Mouse (Mus musculus) liver, postnatal 0 days (tissue): ENCODE results near the gene Coa5. TPM values are rescaled to one million over a fixed set of nuclear protein-coding genes. Genes with fewer than 3 reads are reported as not detected.
A peak's percentile ranks its signal among the peaks of the same experiment; 100 is the strongest.

Source experiments
- ATAC-seq: fragments of 200-750 bp; cut with Nextera tagmentation; 2 replicates; pipeline ENCODE4 v1.8.0; 2017; ENCODE audit warnings: mild to moderate bottlenecking, moderate library complexity
- DNase-seq: peaks from one replicate; pipeline ENCODE4 v3.0.0-alpha.2; 2016
- H3K27ac ChIP-seq: fragments of 300-500 bp; sonication (generic); 2 replicates; pipeline ENCODE4 v1.5.1; 2014; ENCODE audit warnings: antibody characterized with exemption, moderate library complexity, mild to moderate bottlenecking, low read depth
- H3K27me3 ChIP-seq: fragments of 300-500 bp; sonication (generic); 2 replicates; pipeline ENCODE4 v1.6.1; 2014; ENCODE audit warnings: low read length, control low read depth, mixed read lengths; ENCODE audit not compliant: insufficient read depth
- H3K36me3 ChIP-seq: fragments of 300-500 bp; sonication (generic); replicated peaks from 2 replicates; pipeline ENCODE4 v1.6.1; 2014; ENCODE audit warnings: mild to moderate bottlenecking, control low read depth, low read length, moderate library complexity, mixed read lengths; ENCODE audit not compliant: insufficient read depth
- H3K4me1 ChIP-seq: fragments of 300-500 bp; sonication (generic); 2 replicates; pipeline ENCODE4 v1.6.1; 2014; ENCODE audit warnings: antibody characterized with exemption, mild to moderate bottlenecking, control low read depth; ENCODE audit not compliant: insufficient read depth
- H3K4me2 ChIP-seq: fragments of 300-500 bp; sonication (generic); 2 replicates; pipeline ENCODE4 v1.6.1; 2014; ENCODE audit warnings: low read depth, mild to moderate bottlenecking, low read length, moderate library complexity, mixed read lengths
- H3K4me3 ChIP-seq: fragments of 300-500 bp; sonication (generic); 2 replicates; pipeline ENCODE4 v1.5.1; 2014; ENCODE audit warnings: low read depth, low read length
- H3K9ac ChIP-seq: fragments of 300-500 bp; sonication (generic); replicated peaks from 2 replicates; pipeline ENCODE4 v1.6.1; 2014; ENCODE audit warnings: mild to moderate bottlenecking, moderate library complexity
- H3K9me3 ChIP-seq: fragments of 300-500 bp; sonication (generic); 2 replicates; pipeline ENCODE4 v1.6.1; 2016; ENCODE audit warnings: mild to moderate bottlenecking, control low read depth, low read length, mixed read lengths
- CTCF ChIP-seq: sonication (generic); IDR thresholded peaks from 2 replicates; pipeline ENCODE4 v1.5.1; 2016; ENCODE audit warnings: antibody characterized with exemption, low read depth
- EP300 ChIP-seq: IDR thresholded peaks from 2 replicates; pipeline ENCODE4 v1.6.1; 2016; ENCODE audit warnings: antibody characterized with exemption, low read depth, mild to moderate bottlenecking
- WGBS: fragments of 180-500 bp; shearing (Covaris S2); extraction: QIAGEN DNeasy Blood & Tissue Kit; methylation state at CpG from one replicate; pipeline ENCODE4 v1.1.7; 2014; ENCODE audit not compliant: insufficient replicate concordance; 5-methylcytosine and 5-hydroxymethylcytosine counted together
- polyA plus RNA-seq: library from polyadenylated mRNA; unstranded; fragments of >200 nt; fragmentation: Nextera tagmentation; extraction: Ambion mirVana; gene quantifications from 2 replicates; pipeline ENCODE4 v1.2.1, GENCODE M21; 2015

Coa5 gene
- polyA plus RNA-seq, 1 experiment from 2014 or later = 23.0 TPM

DNA sequence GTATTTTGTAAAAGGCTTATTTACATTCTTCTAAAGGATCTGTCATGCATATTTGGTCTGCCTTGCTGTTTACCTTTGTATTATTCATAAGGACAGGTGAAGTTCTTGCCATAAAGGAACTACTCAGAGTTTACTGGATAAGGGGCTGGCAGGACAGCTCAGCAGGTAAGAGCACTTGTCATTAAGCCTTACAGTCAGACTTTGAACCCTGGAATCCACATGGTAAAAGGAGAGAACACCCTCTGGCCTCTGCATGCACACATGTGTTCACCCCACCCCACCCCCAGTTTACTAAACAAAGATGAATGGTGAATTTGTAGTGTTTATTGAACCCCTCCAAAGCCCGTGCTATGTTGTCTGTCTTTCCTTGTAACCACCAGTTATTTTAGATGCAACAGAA lies 14.5 kb downstream of the Coa5 start:
- ATAC-seq = no peak
- TF ChIP-seq CTCF (no peak), EP300 (no peak)
- no peak overlapping the region for H3K4me2 ChIP-seq
- no peak overlapping the region for H3K9ac ChIP-seq
- H3K9me3 ChIP-seq = no peaks in the 10 kb centered on the region
- 71% methylated on average over 1 of the region's 1 CpGs for WGBS
- H3K27me3 ChIP-seq = no peaks in the 10 kb centered on the region
- no peak overlapping the region for H3K4me3 ChIP-seq
- H3K4me1 ChIP-seq = no peaks in the 10 kb centered on the region
- DNase-seq = no peak
- no peak overlapping the region for H3K27ac ChIP-seq
- H3K36me3 ChIP-seq = peaks cover 16% of the 10 kb centered on the region

DNA sequence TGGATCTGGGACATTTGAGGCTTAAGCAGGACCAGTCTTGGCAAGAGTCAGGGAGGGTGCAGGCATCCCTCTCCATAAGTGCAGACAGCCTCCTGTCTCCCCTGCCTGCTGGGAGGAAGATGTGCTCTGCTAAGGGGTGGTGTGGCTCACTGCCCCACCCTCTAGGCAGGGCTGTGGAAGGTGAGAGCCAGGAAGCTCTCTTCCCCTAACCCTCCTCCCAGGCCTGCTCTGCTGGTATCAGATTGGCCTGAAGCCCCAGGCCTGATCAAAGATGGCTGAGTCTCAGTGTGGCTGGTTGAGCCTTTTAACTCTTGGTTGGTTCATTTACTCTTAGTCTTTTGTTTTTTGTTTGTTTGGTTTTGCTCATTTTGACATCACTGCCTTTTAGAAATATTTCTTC lies 20.3 kb downstream of the Coa5 start:
- Histone ChIP-seq H3K27me3 (no peaks in the 10 kb centered on the region), H3K4me1 (no peaks in the 10 kb centered on the region)
- DNase-seq = no peak

DNA sequence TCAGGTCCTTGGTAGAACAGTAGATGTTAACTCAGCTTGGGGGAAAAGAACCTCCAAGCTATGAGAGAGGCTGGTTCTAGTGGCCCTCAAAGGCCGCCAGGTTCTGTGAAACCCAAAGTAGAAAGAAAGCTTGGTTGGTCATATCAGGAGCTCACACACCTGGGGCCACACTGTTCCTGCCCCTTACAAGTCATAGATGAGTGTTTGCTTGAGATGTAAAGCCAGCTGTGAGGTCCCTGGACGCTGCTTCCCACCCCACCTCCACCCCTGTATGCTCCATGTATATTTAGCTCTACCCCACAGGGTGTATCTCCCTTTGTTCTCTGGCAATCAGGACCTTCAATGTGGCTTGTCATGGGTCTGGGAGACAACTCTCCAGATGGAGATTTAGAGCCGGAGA lies 21.2 kb downstream of the Coa5 start:
- Histone ChIP-seq H3K4me1 (no peaks in the 10 kb centered on the region), H3K9ac (no peak overlapping the region), H3K4me2 (no peak overlapping the region), H3K27me3 (no peaks in the 10 kb centered on the region), H3K9me3 (no peaks in the 10 kb centered on the region), H3K27ac (no peak overlapping the region), H3K4me3 (no peak overlapping the region), H3K36me3 (peaks cover 12% of the 10 kb centered on the region; the same call in 1 of the 2 replicates)
- DNase-seq = no peak
- ATAC-seq = no peak
- WGBS = 82% methylated on average over 3 of the region's 3 CpGs
- TF ChIP-seq EP300 (no peak), CTCF (no peak)

More for the DNA sequence above, 20.3 kb downstream of the Coa5 start:
- Histone ChIP-seq H3K27ac (no peak overlapping the region), H3K9me3 (no peaks in the 10 kb centered on the region), H3K4me3 (no peak overlapping the region), H3K9ac (no peak overlapping the region), H3K4me2 (no peak overlapping the region), H3K36me3 (peaks cover 8% of the 10 kb centered on the region; the same call in 1 of the 2 replicates)
- TF ChIP-seq EP300 = no peak
- no peak for ATAC-seq

DNA sequence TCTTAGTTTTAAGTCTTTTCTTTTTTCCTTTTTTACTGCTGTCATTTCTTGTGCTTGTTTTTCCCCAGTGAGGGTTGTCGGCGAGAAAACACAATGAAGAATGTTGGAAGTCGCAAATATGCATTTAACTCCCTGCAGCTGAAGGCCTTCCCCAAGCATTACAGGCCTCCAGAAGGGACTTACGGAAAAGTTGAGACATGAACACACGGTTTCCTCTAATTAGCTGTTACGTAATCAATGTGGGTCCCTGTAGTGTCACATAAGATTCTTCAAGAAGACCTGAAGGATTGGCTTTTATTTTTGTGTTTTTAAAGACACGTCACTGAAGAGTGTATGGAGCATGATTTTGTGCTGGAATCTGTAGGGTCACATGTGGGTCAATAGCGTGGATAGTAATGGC lies 21.8 kb downstream of the Coa5 start:
- ATAC-seq = no peak
- Histone ChIP-seq H3K4me2 (no peak overlapping the region), H3K9ac (no peak overlapping the region), H3K4me3 (no peak overlapping the region), H3K9me3 (no peaks in the 10 kb centered on the region), H3K4me1 (no peaks in the 10 kb centered on the region), H3K27me3 (no peaks in the 10 kb centered on the region), H3K36me3 (peaks cover 13% of the 10 kb centered on the region; the same call in 1 of the 2 replicates), H3K27ac (no peak overlapping the region)
- 73% methylated on average over 8 of the region's 8 CpGs for WGBS
- DNase-seq = no peak
- TF ChIP-seq EP300 = no peak
- TF ChIP-seq CTCF = no peak

DNA sequence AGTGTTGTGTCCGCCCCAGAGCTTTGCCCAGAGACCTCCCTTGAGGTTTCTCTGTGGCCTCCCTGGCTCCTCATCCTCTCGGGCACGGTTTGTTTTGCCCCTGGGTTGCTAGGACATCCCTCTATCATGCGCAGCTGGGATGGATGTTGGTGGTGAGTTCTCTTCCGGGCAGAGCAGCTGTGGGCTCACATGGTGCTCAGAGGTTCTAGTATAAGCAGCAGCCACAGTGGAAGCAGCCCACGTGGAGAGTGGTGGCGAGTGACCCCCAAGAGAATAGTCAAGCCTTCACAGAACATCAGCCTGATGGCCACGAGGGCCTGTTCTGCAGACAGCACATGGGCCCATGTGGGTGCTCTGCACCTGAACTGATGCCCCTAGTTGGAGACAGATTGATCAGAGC lies 22.7 kb downstream of the Coa5 start:
- no peak for ATAC-seq
- no peak overlapping the region for H3K27ac ChIP-seq
- H3K9ac ChIP-seq = no peak overlapping the region
- TF ChIP-seq CTCF (no peak), EP300 (no peak)
- 70% methylated on average over 8 of the region's 8 CpGs for WGBS
- no peaks in the 10 kb centered on the region for H3K9me3 ChIP-seq
- peaks cover 13% of the 10 kb centered on the region; the same call in 1 of the 2 replicates for H3K36me3 ChIP-seq
- no peak for DNase-seq
- no peak overlapping the region for H3K4me3 ChIP-seq
- no peaks in the 10 kb centered on the region for H3K27me3 ChIP-seq
- no peaks in the 10 kb centered on the region for H3K4me1 ChIP-seq
- H3K4me2 ChIP-seq = no peak overlapping the region

DNA sequence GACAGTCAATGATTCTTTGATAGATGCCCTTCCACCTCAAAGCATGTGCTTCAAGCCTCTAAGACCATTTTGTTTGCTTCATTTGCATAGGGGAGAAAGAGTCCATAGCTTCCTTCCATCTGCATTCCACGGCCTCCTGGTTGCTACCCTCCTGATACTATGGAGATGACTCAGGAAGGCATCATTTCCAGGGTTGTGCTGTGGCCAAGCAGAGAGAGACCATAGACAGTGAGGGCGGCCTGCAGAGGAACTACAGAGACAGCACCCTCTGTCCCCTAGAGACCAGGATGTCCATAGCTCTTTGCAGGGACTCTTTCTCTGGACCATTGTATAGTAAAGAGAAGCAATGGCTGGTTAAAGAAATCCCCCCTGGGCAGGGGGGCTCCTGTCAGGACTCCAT lies 24.8 kb downstream of the Coa5 start:
- no peak for ATAC-seq
- 73% methylated on average over 2 of the region's 2 CpGs for WGBS
- H3K9me3 ChIP-seq = no peaks in the 10 kb centered on the region
- H3K4me2 ChIP-seq = no peak overlapping the region
- TF ChIP-seq EP300 (no peak), CTCF (no peak)
- H3K9ac ChIP-seq = no peak overlapping the region
- no peaks in the 10 kb centered on the region for H3K4me1 ChIP-seq
- no peak for DNase-seq
- no peaks in the 10 kb centered on the region for H3K27me3 ChIP-seq
- no peak overlapping the region for H3K4me3 ChIP-seq
- no peak overlapping the region for H3K27ac ChIP-seq
- H3K36me3 ChIP-seq = peaks cover 16% of the 10 kb centered on the region

DNA sequence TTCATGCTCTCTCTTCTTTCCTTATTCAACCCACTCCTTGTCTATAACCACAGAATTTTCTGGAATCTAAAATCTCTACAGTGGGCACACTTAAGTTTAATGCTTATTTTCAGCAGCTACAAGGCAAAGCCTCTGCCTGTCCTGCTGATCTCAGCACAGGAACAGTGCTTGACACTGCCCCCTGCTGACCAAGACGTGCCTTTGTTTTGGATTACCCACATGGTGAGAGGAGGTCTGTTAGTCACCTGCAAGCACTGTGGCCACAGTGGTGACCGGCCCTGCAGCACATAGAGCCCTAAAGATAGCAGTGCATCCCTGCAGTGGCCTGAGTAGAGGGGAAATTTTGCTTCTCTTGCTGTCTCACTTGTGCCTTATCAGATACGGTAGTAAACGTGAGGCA lies 28.2 kb downstream of the Coa5 start:
- TF ChIP-seq CTCF = peak; percentile 81
- no peak for TF ChIP-seq EP300
- Histone ChIP-seq H3K4me2 (no peak overlapping the region), H3K4me1 (no peaks in the 10 kb centered on the region), H3K9ac (no peak overlapping the region), H3K4me3 (no peak overlapping the region), H3K27ac (no peak overlapping the region), H3K27me3 (no peaks in the 10 kb centered on the region), H3K9me3 (no peaks in the 10 kb centered on the region), H3K36me3 (peaks cover 31% of the 10 kb centered on the region)
- ATAC-seq (no peak), DNase-seq (peak; percentile 59)
- WGBS = 50% methylated on average over 4 of the region's 4 CpGs
